Mouse (Mus musculus): ENCODE data around the gene Endod1.

Gene Endod1

DNA sequence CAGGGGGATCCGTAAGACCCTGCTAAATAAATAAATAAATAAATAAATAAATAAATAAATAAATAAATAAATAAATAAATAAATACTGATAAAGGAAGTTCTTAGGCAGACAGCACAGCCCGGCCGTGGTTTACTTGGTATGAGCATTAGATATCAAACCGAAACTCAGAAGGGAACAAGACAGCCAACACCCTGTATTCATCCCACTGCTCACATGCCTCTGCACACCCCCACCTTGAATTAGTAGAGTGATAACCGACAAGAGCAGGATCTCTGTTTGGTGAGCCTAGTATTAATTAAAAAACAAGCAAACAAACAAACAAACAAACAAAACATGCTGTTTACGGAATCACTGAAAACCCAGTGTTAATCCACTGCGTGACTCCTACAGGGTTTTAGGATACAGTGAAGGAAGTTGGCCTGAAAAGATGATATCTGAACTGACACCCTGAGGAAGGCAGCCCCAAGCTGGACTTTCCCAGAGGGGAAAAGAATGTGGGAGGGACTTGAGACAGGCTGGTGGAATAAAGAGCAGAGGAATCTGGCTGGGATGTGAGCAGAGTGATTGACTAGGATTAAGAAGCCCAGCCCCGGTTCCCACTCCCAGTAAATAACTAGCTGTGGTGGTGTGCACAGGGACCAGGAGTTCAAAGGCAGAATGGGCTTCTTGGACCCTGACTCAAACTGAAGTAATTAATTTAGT, at the start of gene Endod1:
Endod1 (minus strand) TSS at position 155 of the 703 bp plus-strand sequence.
- DNase-seq (ENCODE audit: low read depth, low spot score): no peak

DNA sequence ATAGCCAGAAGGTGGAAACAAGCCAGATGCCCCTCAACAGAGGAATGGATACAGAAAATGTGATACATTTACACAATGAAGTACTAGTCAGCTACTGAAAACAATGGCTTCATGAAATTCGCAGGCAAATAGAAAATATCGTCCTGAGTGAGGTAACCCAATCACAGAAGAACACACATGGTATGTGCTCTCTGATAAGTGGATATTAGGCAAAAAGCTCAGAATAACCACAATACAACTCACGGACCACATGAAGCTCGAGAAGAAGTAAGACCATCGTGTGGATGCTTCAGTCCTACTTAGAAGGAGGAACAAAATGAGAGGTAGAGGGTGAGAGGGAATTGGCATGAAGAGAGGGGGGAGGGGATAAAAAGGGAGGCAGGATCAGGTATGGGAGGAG, 27.8 kb upstream of the Endod1 start:
- DNase-seq (ENCODE audit: low read depth, low spot score): no peak

DNA sequence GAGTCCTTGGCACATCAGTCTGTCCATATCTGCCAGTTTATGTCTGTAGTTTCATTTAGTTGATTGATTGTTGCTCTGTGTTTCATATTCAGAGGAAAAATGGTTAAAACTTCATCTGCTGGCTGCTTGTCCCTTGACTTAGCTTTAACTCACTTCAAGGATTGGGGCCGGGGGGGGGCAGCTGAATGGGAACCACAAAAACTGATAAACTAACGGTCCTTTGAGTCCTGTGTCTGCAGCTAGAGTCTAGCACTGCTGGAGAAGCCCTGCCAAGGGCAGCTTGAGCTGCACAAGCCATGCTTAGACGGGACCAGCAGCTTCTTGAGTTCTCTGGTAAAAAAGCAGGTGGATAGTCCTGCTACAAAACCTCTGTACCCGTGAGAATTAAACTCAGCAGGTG, 26.7 kb upstream of the Endod1 start:
- DNase-seq (ENCODE audit: low read depth, low spot score): no peak

DNA sequence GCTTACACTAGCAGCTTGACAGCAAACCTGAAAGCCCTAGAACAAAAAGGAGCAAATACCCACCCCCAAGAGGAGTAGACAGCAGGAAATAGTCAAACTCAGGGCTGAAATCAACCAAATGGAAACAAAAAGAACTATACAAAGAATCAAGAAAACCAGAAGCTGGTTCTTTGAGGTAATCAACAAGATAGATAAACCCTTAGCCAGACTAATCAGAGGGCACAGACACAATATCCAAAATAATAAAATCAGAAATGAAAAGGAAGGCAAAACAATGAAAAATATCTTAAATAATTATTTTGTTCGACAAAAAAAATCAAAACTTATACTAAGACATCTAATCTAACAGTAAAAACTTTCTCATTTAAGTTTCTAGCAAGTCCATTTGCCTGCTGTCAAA, 24.7 kb upstream of the Endod1 start:
- DNase-seq (ENCODE audit: low read depth, low spot score): no peak

GRCm38 (mm10) chr9:14402099-14402498, 20.8 kb upstream of the Endod1 start:
- no peak for DNase-seq (ENCODE audit: low read depth, low spot score)

DNA sequence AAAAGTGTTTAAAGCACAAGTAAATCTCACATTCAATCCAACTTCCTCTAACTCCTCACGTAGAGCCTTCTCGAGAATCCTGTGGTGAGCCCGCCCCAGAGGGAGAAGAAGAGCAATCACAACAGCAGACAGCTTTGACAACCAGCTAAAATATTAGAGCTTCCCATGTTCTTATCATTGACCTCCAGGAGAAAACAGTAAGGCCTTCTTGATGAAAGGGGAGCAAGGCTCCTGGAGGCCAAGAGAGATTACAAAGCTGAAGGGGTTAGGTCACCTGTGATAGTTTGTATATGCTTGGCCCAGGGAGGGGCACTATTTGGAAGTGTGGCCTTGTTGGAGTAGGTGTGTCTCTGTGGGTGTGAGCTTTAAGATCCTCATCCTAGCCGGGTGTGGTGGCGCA, 19.1 kb upstream of the Endod1 start:
- DNase-seq (ENCODE audit: low read depth, low spot score): no peak

- no peak for DNase-seq (ENCODE audit: low read depth, low spot score)
These were observed 17.6 kb upstream of the Endod1 start for GRCm38 (mm10) chr9:14398946-14399345.

- DNase-seq (ENCODE audit: low read depth, low spot score): no peak
These were observed 16.8 kb upstream of the Endod1 start for GRCm38 (mm10) chr9:14398084-14398483.

DNA sequence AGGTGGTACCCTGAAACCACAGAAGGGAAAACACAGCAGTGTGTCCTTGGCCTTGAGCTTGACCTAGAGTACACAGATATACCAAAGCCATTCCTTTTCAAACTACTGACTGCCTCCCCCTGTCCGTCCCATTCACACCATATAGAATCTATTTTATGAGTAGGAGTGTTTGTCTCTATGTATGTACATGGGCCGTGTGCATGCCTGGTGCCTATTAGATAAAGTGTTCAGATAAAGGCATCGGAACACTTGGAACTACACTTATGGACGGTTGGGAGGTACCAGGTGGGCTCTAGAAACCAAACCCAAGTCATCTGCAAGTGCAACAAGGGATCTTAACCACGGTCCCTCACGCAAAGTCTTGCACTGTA, 16.1 kb upstream of the Endod1 start:
- DNase-seq (ENCODE audit: low read depth, low spot score): no peak

GRCm38 (mm10) chr9:14396819-14397448, 15.6 kb upstream of the Endod1 start:
- no peak for DNase-seq (ENCODE audit: low read depth, low spot score)

- no peak for DNase-seq (ENCODE audit: low read depth, low spot score)
These were observed 14.8 kb upstream of the Endod1 start for GRCm38 (mm10) chr9:14396096-14396495.

DNA sequence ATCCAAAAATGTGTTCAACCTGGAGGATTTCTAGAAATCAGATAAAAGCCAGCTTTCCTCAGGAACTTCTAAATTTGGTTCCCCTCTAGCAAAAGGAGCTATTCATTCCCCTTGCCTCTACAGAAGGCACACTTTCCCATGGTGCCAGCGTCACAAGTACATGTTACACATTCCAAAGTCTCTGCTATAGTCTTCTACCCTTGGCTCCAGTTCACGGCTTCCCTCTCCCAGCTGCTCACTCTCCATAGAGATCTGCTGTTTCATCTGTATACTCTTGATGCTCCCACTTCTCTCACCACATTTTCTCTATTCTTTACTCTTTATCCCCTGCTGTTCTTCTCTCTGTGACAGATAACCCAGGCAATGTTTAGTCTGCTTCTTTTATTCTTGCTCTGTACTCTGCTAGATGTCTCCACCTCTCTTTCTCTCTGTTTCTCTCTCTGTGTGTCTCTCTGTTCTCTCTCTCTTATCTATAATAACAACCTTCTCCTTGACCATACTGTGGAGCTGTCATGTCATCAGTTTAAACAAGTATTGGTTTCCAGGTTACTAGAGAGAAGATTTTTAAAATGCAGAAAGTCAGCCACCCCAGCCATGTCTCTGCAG, 13.8 kb upstream of the Endod1 start:
- no peak for DNase-seq (ENCODE audit: low read depth, low spot score)

GRCm38 (mm10) chr9:14391841-14392318, 10.6 kb upstream of the Endod1 start:
- no peak for DNase-seq (ENCODE audit: low read depth, low spot score)

GRCm38 (mm10) chr9:14391286-14391685, 10.0 kb upstream of the Endod1 start:
- no peak for DNase-seq (ENCODE audit: low read depth, low spot score)

DNA sequence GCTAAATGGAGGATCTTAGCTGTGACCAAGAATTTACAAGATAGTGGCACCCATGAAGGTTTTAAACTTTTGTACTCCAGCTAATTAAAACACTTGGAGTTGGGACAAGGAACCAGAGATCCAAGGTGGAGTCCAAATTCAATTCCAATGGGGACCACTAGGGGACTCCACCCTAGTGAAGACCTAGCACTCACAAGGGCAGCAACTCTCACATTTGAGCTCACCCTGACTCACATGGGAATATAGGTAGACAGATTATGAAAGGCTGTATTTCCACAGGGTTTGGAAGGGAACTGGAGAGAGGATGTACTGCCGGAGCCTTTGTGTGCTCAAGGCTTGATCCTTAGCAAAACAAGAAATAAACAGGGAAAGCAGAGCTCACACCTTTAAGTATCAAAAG, 9.0 kb upstream of the Endod1 start:
- no peak for DNase-seq (ENCODE audit: low read depth, low spot score)

DNA sequence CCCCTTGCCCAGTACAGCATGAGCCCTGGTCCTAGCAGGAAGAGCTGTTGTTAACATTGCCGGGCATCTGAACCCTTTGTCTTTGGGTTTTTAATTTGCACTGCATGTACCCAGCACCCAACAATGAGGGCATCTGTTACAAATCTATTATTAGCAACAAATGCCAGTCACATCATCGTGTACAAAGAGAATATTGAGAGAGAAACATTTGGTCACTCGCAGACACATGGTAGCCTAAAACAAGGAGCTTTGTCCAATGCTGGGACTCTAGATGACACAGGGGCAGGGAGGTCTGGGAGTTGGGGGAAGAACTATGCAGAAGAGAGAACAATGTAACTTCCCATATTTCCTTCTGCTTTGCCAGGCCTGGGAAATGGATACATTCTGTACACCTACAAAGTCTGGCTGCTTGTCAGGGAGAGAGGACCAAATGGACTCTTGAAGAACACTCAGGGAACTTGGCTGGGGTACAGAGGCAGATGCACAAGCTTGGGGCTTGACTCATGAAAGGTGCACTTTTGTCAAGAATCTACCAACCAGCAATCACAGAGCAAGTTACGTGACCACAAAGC, 7.8 kb upstream of the Endod1 start:
- DNase-seq (ENCODE audit: low read depth, low spot score): no peak

DNA sequence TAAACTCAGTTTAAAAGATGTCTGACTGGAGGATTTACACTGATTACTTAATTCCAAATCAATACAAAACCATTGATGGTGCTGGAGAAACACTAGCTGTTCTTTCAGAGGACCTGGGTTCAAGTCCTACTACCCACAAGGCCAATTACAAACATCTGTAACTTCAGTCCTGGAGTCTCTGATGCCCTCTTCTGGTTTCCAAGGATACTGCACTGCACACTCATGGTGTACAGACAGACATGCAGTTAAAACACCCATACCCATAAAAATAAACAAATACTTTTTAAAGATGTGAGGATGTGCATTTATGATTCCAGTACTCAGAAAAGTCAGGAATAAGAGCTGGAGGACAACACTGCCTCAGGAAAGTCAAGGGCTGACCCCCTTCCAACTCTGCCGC, 6.7 kb upstream of the Endod1 start:
- no peak for DNase-seq (ENCODE audit: low read depth, low spot score)

- no peak for DNase-seq (ENCODE audit: low read depth, low spot score)
These were observed 5.5 kb upstream of the Endod1 start for GRCm38 (mm10) chr9:14386831-14387230.

DNA sequence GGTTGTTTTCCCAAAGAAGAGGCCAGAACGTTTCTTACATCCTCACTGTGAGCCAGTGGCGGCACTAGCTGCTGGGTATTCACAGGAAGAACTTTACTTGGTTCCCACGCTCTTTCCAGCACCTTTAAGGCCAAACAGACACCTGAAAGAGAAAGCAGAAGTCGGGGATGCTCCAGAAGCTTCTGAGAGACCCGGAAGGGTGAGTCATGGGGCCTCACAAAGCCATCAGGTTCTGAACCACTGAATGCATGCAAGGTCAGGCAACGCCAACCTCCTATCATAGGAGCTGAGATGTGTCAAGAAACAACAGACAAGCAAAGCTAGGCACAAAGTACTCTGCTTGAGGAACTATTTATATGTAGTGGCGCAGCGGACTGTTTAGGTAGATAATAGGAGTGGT, 4.4 kb upstream of the Endod1 start:
- no peak for DNase-seq (ENCODE audit: low read depth, low spot score)

DNA sequence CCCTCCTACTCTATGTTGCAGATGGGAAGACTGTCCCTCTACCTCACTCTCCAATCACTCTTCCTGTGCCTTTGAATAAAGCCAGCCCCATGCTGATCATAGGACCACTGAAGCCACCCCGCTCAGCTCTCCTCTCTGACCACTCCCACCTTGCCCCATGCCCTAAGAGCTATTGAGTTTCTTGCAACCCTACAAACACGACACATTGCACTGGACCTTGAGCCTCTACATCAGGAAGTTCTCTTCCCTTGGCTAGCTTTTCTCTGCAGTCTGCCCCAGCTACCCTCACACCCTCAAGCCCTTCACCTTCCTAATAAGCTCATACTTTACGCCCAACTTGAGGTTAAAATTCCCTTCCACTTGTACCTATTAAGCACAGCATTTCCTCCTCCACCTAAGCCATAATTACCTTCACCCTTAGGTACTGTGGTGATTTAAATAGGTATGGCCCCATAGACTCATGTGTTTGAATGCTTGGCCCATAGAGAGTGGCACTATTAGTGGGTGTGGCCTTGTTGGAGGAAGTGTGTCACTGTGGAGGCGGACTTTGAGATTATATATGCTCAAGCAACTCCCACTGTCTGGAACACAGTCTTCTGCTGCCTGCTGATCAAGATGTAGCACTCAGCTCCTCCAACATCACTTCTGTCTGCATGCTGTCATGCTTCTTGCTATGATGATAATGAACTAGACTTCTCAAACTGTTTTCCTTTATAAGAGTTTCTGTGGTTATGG, 2.0 kb upstream of the Endod1 start:
- no peak for DNase-seq (ENCODE audit: low read depth, low spot score)

DNA sequence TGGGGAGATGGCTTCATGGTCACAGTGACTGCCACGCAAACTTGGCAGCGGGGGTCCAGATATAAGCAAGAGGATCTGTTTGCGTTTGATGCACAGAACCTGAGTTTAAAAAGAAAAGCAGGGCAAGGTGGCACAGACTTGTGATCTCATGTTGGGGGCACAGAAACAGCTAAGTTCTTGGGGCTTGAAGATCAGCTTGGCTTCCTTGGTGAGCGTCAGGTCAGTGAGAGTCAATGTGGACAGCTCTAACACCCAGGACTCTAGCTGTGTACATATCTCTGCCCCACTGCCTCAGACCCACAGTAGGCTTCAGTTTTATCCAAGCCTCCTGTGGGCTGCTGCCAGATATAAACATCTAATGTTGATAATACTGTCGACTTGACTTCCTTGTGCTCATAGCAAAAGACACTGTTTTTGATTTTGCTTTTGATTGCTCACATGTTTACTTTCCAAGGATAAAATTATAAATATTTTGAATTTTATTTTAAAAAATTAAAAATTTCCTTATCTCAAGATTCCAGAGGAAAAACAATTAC, 1.0 kb upstream of the Endod1 start:
- no peak for DNase-seq (ENCODE audit: low read depth, low spot score)
